Mouse (Mus musculus) G1E (cell line): ENCODE measurements around the gene Npas3. TPM values are rescaled to one million over a fixed set of nuclear protein-coding genes. Genes with fewer than 3 reads are reported as not detected.

Experiments used
- ATAC-seq: 2 replicates; pipeline ENCODE4 v1.8.0; 2016; ENCODE audit warnings: mild to moderate bottlenecking; ENCODE audit not compliant: insufficient number of reproducible peaks, poor library complexity, low FRiP score, severe bottlenecking; ENCODE audit errors: extremely low read depth
- DNase-seq: peaks from one replicate; pipeline ENCODE4 v3.0.0; 2012; ENCODE audit warnings: low spot score
- H3K27me3 ChIP-seq: 2 replicates; pipeline ENCODE4 v1.6.1; 2012; ENCODE audit warnings: mild to moderate bottlenecking, low read length, inconsistent platforms; ENCODE audit not compliant: insufficient read depth
- H3K36me3 ChIP-seq: replicated peaks from 2 replicates; pipeline ENCODE3; 2012; ENCODE audit warnings: mild to moderate bottlenecking, inconsistent platforms
- H3K4me1 ChIP-seq: 2 replicates; pipeline ENCODE4 v1.6.1; 2012; ENCODE audit warnings: low read depth, low read length, inconsistent platforms, mixed read lengths; ENCODE audit not compliant: insufficient read depth
- H3K4me3 ChIP-seq: 2 replicates; pipeline ENCODE4 v1.5.1; 2012; ENCODE audit warnings: low read depth, mild to moderate bottlenecking, inconsistent platforms, low read length, moderate library complexity, mixed read lengths
- H3K9me3 ChIP-seq: replicated peaks from 2 replicates; pipeline ENCODE4 v1.6.1; 2012; ENCODE audit warnings: inconsistent platforms
- CTCF ChIP-seq: IDR thresholded peaks from 2 replicates; pipeline ENCODE4 v1.5.1; 2012; ENCODE audit warnings: low read depth, low read length, inconsistent platforms, mixed read lengths
- GATA1 ChIP-seq: IDR thresholded peaks from 2 replicates; pipeline ENCODE4 v1.6.1; 2012; ENCODE audit warnings: borderline replicate concordance, low read length, inconsistent platforms, mixed read lengths
- GATA2 ChIP-seq: IDR thresholded peaks from 2 replicates; pipeline ENCODE4 v1.6.1; 2012; ENCODE audit warnings: low read depth, low read length, inconsistent platforms, borderline replicate concordance
- POLR2AphosphoS5 ChIP-seq: IDR thresholded peaks from 2 replicates; pipeline ENCODE4 v1.6.1; 2012; ENCODE audit warnings: low read depth, low read length, inconsistent platforms; ENCODE audit not compliant: insufficient replicate concordance
- TAL1 ChIP-seq: conservative IDR thresholded peaks from 2 replicates; pipeline ENCODE4 v1.6.1; 2012; ENCODE audit warnings: low read depth, low read length, inconsistent platforms, mixed read lengths
- polyA plus RNA-seq: library from polyadenylated mRNA; stranded (reverse); fragments of >175 nt; gene quantifications from 2 replicates; pipeline ENCODE4 v1.2.3, GENCODE M21; 2012
- total RNA-seq, 2 experiments: library from RNA; stranded (forward) in 1 of 2; stranded (reverse) in 1 of 2; fragments of 200-1000 nt in 1 of 2; fragments of >200 nt in 1 of 2; fragmentation: Nextera tagmentation in 1 of 2; gene quantifications; 2 replicates each; pipeline ENCODE4 v1.2.3; 2014 to 2017

Gene Npas3
- total and polyA plus RNA-seq, 3 experiments: 0.11 TPM; not detected in 2

DNA sequence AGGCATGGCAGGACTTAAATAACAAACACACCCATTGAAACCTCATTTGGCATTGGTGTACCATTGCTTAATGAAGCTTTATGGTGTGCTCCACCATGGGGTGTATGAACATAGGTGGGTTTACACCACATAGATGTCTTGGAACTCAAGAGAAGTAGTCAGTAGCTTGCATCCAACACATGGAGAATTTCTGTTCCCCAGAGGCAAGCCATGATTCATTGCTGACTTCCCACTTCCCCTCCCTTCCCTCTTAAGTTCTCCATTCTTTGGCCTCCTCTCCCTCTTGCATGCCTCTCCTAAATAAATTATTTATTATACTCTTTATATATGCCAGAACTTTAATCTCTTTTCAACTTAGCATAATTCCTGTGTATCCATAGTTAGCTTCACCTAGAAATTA is 611.7 kb downstream of the Npas3 start:
- Histone ChIP-seq H3K36me3 (no peaks in the 10 kb centered on the region), H3K4me3 (no peak overlapping the region), H3K9me3 (peaks cover 32% of the 10 kb centered on the region), H3K4me1 (no peaks in the 10 kb centered on the region), H3K27me3 (no peaks in the 10 kb centered on the region)
- ATAC-seq (no peak), DNase-seq (no peak)
- TF ChIP-seq POLR2AphosphoS5 (no peak), CTCF (no peak), GATA2 (no peak), TAL1 (no peak), GATA1 (no peak)

DNA sequence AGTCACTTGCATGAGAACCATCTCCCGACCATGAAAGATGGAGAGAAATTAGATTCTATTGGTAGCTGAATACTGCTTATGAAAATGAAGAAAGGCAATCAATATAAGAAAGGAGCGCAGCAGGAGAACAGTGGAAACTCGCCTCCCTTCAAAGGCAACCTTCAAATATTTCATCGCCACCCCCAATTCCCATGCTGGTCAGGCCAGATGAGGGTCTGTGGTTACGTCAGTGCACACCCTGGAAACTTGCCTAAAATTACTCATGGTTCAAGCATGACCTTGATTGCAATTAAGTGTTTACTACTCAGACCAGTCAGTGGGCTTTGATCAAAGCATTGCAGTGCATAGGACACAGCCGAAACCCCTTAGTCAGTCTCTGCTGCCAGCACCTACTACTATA is 613.8 kb downstream of the Npas3 start:
- H3K4me1 ChIP-seq: no peaks in the 10 kb centered on the region
- no peaks in the 10 kb centered on the region for H3K27me3 ChIP-seq
- no peak overlapping the region for H3K4me3 ChIP-seq
- no peaks in the 10 kb centered on the region for H3K36me3 ChIP-seq
- ATAC-seq (no peak), DNase-seq (no peak)
- TF ChIP-seq GATA2: no peak
- no peak for TF ChIP-seq TAL1
- H3K9me3 ChIP-seq: peaks cover 34% of the 10 kb centered on the region

DNA sequence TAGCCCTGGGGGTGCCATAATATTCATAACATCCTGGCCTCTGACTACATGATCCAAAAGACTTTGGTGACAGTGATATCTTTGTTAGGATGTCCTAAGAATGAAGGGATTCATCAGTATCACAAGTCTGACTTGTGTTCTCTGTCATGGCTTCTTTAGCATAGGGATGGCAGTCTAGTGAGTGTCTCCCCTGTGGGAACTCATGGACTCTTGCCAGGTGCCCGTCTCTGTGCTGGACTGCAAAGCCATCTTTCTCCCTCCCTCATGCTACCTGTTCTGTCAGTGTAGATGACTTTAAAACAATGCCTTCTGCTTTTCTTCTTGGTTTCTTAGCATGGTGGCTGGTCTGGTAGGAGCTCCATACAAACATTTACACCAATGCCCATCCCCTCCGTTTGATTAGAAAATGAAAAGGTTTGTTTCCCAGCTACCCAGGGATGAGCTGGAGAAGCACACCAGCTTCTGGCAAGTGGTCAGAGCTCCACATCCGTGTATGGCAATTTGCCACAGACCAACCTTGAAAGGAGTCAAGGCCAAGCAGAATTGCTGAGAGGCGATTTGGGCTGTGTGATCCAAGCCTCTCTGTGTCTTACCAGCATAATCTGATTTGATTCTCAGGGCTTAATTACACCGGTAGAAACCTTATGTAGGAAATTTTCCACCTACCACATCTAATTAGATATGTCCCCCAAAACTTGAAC is 616.1 kb downstream of the Npas3 start:
- Histone ChIP-seq H3K4me1 (no peaks in the 10 kb centered on the region), H3K4me3 (no peak overlapping the region), H3K27me3 (no peaks in the 10 kb centered on the region), H3K36me3 (no peaks in the 10 kb centered on the region), H3K9me3 (peaks cover 36% of the 10 kb centered on the region)
- ATAC-seq (no peak), DNase-seq (no peak)
- TF ChIP-seq GATA2: no peak
- no peak for TF ChIP-seq TAL1
- no peak for TF ChIP-seq CTCF
- no peak for TF ChIP-seq GATA1
- TF ChIP-seq POLR2AphosphoS5: no peak

DNA sequence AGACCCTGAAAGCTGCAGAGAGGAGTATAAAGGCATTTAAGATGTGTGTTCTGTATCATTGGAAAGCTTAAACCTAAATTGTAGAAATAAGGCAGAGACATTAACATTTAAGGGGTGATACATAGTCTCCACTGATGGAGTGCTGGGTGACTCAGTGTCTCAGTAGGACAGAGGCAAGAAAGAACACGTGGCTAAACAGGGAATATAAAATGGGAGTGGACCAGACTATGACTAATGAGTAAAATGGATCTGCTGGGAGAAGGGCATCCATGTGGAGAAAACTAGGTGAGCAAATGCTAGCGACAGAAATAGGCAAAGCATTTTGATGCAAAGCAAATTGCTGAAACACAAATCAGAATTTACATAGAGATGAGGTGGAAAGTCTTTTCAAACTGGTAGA is 617.2 kb downstream of the Npas3 start:
- DNase-seq (no peak), ATAC-seq (no peak)
- Histone ChIP-seq H3K4me1 (no peaks in the 10 kb centered on the region), H3K27me3 (no peaks in the 10 kb centered on the region), H3K36me3 (no peaks in the 10 kb centered on the region), H3K4me3 (no peak overlapping the region), H3K9me3 (peaks cover 36% of the 10 kb centered on the region)
- no peak for TF ChIP-seq GATA2
- no peak for TF ChIP-seq POLR2AphosphoS5
- no peak for TF ChIP-seq TAL1
- TF ChIP-seq CTCF: no peak
- no peak for TF ChIP-seq GATA1

DNA sequence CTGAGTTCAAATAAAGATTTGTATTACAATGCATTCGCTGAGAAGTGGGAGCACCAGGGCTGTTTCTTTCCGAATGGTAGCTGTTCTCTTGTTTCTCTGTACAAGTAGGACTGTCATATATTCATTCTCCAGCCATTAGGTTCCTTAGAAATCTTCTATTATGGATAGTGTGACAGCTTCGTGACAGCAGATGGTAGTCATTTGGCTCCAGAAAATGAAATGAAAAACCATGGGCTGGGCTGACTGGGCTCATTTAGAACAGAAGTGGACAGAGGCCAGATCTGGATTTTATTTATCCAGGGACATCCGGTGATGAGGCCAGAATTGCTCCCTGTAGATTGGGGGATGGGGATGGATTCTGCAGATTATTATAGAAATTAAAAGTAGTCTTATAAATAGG is 621.5 kb downstream of the Npas3 start:
- Histone ChIP-seq H3K4me1 (no peaks in the 10 kb centered on the region), H3K27me3 (no peaks in the 10 kb centered on the region), H3K36me3 (no peaks in the 10 kb centered on the region), H3K4me3 (no peak overlapping the region), H3K9me3 (peaks cover 34% of the 10 kb centered on the region)
- TF ChIP-seq GATA2 (no peak), TAL1 (no peak), GATA1 (no peak), CTCF (no peak), POLR2AphosphoS5 (no peak)
- no peak for DNase-seq
- ATAC-seq: no peak

DNA sequence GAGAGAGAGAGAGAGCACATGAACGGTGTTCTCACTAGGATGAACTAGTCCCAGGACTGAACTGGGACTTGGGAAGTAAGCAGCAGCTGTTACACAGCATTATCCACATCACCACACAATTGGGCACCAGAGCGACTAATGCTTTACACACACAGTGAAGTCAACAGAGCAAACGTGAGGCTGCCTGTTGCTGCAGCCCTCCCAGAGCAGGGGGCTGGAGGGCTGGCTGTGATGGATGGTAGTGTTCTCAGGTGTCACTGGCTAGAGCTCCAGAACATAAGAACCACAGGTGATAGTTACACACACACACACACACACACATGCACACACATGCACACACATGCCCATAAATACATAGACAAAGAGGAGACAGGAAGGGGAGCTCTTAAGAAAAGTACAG is 626.7 kb downstream of the Npas3 start:
- DNase-seq: no peak

More for the DNA sequence above, 626.7 kb downstream of the Npas3 start:
- H3K9me3 ChIP-seq: peaks cover 25% of the 10 kb centered on the region
- H3K4me1 ChIP-seq: no peaks in the 10 kb centered on the region
- no peaks in the 10 kb centered on the region for H3K27me3 ChIP-seq
- H3K4me3 ChIP-seq: no peak overlapping the region
- no peak for ATAC-seq
- H3K36me3 ChIP-seq: no peaks in the 10 kb centered on the region
- TF ChIP-seq GATA2 (no peak), GATA1 (no peak), POLR2AphosphoS5 (no peak), TAL1 (no peak), CTCF (no peak)
